Mouse (Mus musculus): ENCODE measurements around the gene Tex101.
"Not testable (repeated sequence)": the region's sequence is repeated elsewhere in the genome, so short reads cannot be mapped to it uniquely, and the experiment has no call there.

Tex101 gene

DNA sequence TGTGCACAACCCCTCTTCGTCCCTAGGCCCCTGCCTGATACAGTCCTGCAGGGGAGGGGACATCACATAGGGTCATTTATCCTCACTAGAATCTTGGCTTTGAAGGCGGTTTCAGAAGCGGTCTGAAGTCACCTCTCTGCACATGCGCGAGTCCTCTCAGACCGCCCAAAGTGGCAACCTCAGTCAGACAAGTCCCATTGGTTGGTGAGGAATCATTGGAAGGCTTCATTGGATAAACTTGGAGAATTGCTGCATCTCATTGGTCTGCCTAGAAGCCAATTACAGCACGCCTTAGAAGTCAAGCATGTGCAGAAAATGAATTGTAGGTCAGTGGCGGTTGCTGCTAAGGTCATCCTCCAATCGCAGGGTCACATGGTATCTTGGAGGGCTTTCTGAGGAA lies at the start of gene Tex101:
Gene Tex101, minus strand, starts transcription at position 101 of the 400 bp plus-strand sequence.
- no peak for DNase-seq (ENCODE audit: low read depth, low spot score)

DNA sequence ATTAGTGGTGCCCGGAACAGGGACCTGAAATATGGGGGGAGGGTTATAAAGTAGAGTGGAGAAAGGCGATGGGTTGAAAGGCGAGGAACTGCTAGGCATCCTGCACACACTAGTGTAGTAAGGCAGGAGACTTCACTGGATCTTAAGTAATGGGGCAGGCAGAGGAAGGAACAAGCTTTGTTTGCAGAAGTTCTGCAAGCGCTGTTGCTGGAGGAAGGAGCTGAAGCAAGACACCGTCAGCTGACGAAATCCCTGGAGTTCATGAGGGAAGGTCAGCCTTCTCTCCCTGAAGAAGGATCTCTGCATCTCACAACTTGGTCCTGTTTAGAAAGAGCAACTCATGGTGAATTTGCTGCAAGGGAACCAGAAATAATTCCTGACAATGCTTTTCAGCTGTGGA lies 38.6 kb upstream of the Tex101 start:
- no peak for DNase-seq (ENCODE audit: low read depth, low spot score)

DNA sequence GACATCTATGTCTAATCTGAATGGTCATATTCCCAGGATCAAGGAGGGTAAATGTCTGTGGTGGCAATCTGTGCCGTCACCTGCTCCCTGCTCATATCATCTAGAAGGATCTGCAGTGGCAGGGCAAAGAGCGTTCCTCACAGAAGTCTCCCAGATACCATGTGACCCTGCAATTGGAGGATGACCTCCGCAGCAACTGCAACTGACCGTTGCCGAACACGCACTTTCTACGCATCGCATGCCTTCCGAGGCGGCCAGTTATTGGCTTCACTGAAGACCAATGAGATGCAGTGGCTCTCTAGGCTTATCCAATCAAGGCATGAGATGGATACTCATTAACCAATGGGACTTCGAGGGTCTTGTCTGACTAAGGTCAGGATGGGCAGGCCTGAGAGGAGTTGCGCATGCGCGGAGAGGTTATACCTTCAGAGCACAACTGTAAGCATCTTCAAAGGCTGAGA lies 32.4 kb upstream of the Tex101 start, which contains the start of gene BC049730:
Gene BC049730, plus strand, starts transcription at position 411 of the 461 bp plus-strand sequence.
- no peak for DNase-seq (ENCODE audit: low read depth, low spot score)

DNA sequence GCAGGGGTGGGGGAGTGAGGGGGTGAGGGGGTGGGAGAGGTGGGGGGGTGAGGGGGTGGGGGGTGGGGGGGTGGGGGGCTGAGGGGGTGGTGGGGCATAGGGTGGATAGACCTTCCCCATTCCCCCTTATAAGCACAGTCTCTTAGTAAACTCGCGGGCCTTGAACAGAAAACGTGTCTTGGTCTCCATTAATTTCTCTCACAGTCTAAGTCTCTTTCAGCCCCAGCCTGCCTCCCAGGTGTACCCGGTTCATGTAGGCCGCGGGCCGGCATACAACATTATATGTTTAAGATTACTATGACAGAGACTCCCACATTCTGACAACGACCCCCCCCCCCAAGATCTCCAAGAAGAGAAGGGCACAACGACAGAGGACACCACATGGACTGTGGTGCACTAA lies 26.4 kb upstream of the Tex101 start:
- not testable (repeated sequence) for DNase-seq (ENCODE audit: low read depth, low spot score)

DNA sequence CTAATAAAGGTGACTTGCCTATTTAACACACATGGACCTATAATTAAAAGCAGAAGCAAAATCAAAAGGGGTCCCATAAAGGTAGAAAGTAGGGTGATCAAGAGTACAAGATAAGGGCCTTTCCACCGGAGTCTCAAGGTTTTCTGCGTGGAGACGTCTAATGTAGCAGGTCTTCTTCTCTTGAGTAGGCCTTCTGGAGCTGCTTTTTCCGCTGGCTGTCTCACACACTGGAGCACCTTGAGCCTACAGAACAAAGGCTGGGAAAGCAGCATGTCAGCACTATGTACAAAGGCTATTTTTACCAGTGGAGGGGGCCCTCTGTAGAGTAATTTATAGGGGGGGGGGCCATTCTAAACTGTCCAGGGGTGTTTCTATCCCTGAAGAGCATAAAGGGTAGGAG lies 21.4 kb upstream of the Tex101 start:
- DNase-seq (ENCODE audit: low read depth, low spot score), result not testable (repeated sequence)

DNA sequence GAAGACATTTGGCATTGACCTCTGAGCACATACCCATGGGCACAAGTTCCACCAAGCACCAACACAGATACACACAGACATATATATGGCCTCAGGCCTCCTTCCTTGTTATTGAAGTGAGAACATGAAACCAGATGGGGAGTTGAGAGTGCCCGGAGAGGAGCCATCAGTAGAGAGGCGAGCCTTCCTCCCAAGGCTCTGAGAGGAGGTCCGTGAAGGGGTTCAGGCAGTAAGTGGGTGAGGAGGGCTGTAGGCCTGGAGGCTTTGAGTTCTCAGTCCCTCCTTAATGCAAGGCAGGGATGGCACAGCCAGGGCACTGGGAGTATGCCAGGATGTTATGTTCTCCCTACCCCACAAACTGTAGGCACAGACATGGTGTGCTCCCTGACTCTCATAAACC lies 16.2 kb upstream of the Tex101 start:
- DNase-seq (ENCODE audit: low read depth, low spot score), result not testable (repeated sequence)

DNA sequence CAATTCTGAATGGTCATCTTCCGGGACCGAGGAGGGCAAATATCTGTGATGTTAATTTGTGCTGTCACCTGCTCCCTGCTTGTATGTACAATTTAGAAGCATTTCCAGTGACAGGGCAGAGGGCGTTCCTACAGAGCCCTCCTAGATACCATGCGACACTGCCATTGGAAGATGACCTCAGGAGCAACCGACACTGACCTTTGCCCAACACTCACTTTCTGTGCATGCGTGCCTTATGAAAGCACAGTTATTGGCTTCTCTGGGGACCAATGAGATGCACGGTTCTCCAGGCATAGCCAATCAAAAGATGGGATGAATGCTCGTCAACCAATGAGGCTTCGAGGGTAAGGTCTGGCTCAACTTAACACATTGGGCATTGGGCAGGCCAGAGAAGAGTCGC lies 11.0 kb upstream of the Tex101 start:
- DNase-seq (ENCODE audit: low read depth, low spot score), result not testable (repeated sequence)

DNA sequence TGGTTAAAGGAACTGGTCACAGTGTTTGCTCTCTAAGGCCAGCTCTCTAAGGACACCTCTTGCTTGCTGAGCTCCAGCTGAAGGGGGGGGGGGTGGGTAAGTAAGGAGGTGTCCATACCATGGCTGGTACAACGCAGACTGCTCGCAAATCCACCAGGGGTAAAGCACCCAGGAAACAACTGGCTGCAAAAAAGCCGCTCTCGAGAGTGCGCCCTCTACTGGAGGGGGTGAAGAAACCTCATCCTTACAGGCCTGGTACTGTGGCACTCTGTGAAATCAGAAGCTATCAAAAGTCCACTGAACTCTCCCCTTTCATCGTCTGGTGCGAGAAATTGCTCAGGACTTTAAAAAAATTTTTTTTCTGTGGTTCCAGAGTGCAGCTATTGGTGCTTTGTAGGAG lies 7.6 kb upstream of the Tex101 start:
- DNase-seq (ENCODE audit: low read depth, low spot score), result not testable (repeated sequence)

DNA sequence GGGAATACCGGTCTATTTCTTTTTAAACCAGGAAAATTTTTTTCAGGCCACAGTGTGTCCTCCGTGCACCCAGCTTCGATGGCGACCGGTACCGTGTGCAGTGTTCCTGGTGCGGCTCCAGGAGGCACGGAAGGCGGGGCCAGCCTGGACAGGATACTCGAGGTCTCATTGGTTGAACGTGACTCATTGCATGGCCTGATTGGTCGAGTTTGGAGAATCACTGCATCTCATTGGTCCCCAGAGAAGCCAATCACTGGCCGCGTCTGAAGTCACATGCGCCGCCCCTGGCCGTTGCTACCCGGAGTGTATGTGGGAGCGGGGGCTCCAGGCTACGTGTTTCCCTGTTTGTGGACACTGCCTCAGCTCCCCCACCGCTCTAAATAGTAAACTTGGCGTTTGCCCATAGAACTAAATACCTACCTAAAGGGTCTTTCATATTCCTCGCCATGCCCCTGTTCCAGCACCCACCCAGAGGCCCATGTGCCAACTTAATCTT lies 4.5 kb downstream of the Tex101 start:
- DNase-seq (ENCODE audit: low read depth, low spot score), result no peak

DNA sequence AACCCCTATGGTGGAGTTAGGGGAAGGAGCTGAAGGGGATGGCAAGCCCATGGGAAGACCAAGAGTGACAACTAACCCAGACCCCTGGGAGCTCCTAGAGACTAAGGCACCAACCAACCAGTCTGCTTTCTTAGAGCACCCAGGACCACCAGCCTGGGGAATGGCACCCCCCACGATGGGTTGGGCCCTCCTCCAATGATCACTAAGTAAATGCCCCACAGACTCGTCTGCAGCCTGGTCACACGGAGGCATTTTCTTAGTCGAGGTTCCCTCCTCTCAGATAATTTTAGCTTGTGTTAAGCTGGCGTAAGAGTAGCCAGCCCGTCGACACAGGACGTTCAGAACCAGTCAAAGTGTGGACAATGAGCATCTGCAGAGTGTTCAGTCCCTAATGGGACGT lies 11.5 kb downstream of the Tex101 start:
- DNase-seq (ENCODE audit: low read depth, low spot score), result no peak

DNA sequence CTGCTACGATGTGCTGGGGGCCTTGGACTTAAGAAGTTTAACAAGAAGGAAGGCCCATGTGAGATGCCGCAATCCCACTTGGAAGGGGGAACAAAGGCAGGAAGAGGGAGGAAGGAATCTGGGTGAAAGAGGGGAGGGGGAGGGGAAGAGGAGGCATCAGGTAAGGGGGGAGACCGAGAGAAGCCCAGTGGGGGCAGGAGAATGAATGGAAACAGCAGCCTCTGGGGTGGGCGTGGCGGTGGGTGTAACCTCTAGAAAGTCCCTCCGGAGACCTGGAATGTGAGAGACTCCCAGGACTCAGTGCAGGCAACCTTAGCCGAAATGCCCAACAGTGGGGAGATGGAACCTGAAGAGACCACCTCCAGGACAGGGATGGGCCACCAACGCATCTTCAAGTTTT lies 12.2 kb downstream of the Tex101 start:
- no peak for DNase-seq (ENCODE audit: low read depth, low spot score)

DNA sequence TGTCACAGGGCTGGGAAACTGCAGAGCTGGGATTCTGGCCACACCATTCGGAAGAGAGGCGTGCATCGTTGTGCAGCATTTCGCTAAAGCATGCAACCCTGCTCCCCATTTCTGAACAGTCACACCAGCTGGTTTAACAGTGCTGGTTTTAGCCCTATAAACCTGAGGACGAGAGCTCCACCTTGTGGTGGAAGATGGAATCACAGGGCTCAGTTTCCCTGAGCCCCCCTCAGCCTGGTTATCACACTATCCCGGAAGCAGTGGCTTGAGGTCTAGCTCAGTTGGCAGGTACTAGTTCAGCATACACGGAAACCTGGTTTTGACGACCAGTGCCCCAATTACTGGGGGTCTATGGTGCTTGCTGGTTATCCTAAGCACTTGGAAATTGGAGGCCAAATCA lies 13.9 kb downstream of the Tex101 start:
- DNase-seq (ENCODE audit: low read depth, low spot score), result peak; percentile 67

DNA sequence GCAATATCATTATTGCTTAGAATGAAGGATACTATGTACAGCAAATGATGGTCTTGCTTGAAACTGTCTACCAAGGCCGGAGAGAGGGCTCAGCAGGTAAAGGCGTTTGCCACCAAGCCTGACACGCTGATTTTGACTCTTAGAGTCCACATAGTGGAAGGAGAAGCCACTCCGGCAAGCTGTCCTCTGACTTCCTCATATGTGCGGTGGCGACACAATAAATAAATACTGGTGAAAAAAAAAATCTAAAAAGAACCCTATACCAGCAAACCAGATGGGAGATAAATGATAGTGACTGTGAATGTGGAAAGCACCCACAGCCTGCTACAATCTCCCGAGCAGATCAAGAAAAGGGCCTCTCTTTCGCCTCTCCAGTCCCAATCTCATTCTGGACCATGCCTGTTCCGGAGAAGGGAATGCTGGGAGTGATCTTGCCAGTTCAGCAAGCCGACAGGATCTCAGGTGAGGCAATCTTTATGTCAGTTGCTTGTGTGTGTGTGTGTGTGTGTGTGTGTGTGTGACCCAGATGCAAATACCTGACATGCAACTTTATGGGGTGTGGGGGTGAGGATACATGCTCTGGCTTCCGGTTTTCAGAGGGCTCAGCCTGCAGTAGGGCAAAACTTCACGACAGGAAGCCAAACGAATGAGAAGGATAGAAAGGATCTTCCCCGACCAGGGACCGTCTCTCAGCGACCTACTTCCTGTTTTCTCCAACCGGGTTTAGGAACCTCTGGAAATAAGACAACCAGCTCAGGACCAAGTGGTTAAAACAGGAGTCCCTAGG lies 15.2 kb downstream of the Tex101 start:
- no peak for DNase-seq (ENCODE audit: low read depth, low spot score)

DNA sequence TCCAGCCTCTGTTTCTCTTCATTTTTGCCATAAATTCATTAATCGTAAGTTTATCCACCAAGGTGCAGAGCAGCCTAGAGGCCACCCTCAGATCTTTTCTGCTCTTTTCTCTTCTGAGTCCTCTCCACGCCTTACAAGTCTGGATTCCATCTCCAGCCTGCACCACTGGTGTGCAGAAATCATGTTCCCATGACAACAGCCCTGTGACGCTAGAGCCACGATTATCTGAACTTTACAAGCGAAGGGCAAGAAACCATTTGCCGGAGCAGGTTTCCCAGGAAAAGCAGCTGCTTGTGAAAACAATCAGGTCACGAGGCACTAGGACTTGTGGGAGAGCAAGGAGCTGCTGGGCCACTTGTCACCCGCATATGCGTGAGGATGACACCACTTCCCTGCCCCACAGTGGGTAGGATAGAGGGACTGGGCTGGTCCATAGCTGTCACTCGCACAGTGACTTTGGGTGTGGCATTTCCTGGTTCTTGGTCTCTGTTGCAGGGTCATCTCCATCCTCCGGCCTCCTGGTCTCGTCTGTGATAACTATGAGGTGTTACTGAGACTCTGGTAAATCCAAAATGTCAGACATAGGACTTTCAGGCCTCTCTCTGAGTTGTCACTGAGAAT lies 16.6 kb downstream of the Tex101 start:
- DNase-seq (ENCODE audit: low read depth, low spot score), result no peak

DNA sequence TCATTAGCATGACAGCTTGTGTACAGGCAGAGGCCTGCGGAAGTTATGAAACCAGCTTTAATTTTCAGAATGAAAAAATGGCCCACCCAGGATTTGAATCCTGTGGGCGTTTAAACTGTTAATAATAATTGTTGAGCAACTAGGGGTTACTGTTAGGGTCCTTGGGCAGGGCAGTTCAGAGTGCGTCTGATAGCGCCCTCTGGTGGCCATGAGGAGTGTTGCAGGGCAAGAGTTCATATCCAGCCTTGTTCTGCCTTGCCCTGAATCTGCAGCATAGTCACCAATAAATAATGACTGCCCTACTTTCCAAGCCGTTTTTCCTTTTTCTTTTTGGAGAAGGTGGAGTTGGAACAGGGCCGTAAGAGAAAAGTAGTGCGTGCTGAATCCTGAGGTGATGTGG lies 22.8 kb downstream of the Tex101 start:
- DNase-seq (ENCODE audit: low read depth, low spot score), result peak; percentile 45

DNA sequence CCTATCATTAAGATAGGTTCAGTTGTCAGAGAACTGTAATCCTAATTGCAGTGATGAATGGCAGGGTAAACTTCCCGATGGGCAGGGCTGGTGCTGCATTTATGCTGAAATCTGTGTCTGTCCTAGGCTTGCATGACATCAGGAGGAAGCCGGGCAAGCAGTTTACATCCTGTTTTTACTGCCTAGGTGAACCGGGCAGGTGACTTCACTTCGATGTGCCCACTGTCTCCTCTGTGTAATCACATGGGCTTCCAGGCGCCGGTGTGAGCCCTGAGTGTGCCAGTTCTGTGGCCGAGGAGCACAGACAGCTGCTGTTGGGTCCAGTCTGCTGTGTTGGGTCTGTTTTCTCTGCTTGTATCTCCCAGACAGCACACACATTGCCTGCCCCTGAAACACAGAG lies 30.0 kb downstream of the Tex101 start:
- DNase-seq (ENCODE audit: low read depth, low spot score), result no peak

DNA sequence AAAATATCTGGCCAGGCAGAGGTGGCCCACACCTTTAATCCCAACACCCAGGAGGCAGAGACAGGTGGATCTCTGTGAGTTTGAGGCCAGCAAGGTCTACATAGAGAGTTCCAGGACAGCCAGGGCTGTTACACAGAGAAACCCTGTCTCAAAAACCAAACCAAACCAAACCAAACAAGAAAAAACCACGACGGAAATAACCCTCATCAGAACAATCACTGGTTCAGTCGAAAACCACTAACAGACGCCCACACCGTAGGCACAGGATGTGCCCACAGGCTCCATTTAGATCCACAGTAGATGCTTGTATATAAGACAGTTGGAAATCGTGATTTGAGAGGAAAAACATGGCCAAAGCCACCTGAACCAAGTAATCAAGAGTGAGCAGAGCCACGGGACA lies 31.5 kb downstream of the Tex101 start:
- DNase-seq (ENCODE audit: low read depth, low spot score), result no peak

DNA sequence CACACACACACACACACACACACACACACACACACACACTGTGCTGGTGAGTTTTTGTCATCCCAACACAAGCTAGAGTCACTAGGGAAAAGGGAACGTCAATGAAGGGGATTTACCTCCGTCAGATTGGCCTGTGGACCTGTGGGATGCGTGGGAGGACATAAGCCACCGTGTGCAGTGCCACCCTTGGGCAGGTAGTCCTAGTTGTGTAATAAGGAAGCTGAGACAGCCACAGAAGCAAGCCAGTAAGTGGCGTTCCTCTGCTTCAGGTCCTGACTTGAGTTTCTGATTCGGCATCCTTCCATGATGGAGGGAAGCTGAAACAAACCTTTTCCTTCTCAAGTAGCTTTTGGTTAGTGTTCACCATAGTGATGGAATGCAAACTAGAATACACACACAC lies 32.0 kb downstream of the Tex101 start:
- no peak for DNase-seq (ENCODE audit: low read depth, low spot score)

DNA sequence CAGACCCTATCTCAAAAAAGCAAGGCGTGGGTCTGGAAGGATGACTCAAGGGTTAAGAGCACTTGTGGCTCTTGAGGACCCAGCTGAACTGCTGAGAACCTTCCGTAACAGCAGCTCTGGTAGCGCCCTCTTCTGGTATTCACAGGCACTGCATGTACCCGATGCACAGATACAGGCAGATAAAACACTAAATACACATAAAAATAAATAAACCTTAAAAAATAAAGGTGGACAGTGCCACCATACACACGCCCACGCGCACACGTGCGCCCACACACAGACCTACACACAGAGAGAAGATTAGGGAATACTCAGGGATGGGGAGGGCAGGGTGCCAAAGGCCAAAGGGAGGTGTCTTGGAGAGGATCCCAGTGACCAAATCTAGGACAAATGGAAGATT lies 34.0 kb downstream of the Tex101 start:
- peak; percentile 32 for DNase-seq (ENCODE audit: low read depth, low spot score)

DNA sequence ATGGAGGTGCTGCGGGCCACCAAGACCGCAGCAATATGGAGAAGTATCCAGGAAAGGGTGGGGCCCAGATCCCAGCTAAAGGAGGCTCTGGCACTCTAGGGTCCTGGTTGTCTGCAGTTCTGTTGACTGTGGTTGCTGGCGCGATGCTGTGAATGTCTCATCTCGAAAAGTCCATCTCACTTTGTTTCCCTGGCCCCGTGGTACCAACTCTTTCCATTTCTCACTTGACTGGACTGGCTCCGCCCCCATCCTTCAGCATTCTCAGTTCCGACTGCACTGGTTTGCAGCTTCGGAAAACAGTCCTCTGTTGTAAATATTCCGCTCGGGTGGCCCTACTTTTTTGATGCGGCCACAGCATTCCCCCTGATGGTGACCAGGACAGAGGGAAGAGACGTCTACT lies 36.0 kb downstream of the Tex101 start:
- DNase-seq (ENCODE audit: low read depth, low spot score), result no peak

DNA sequence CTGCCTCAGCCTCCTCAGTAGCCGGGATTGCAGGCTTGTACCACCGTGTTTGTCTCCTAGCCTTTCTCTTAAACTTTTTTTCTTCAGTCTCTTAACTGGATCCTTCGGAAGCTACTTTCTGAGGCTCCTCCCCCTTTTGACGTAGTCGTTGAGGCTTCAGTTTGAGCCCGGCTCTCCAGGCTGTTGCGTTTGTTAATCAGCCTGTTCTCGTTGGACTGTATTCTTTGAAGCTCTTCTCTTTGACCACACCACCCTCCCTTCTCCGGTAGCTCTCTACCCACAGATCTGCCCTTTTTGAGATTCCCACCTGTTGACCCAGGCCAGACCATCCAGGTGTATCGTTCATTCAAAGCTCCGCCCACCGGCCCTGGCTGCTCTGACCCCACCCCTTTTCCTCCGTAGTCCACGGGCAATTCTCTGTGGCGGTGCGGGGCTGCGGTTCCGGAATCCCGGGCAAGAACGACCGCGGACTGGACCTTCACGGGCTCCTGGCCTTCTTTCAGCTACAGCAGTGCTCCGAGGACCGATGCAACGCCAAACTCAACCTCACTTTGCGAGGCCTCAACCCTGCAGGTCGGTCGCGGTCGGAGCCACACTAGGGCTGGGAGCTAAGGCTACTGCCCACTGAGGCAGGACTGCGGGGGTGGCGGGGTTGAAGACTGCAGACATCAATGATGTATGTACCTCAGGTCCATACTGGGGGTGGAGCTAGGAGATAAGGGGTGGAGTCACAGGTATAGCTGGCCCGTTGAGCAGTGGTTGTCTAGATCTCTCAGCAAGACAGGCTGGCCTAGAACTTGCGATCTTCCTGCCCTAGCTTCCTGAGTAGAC lies 38.2 kb downstream of the Tex101 start:
- no peak for DNase-seq (ENCODE audit: low read depth, low spot score)

DNA sequence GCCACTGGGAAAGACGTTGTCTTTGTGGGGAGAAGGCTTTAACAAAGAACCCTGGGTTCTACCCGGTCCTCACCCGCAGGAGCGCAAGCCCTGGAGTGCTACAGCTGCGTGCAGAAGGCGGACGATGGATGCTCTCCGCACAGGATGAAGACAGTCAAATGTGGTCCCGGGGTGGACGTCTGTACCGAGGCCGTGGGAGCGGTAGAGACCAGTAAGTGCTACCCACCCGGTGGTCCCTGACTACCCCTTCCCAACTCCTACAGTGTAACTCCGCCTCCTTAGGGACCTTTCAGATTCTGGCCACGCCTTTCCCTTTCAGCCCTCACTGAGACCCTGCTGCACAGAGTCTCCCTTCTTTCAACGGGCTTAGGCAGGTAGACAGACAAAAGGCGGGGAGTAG lies 39.4 kb downstream of the Tex101 start:
- no peak for DNase-seq (ENCODE audit: low read depth, low spot score)
